ENCODE assay signal across 9 mouse cellular contexts in the genomic region with DNA sequence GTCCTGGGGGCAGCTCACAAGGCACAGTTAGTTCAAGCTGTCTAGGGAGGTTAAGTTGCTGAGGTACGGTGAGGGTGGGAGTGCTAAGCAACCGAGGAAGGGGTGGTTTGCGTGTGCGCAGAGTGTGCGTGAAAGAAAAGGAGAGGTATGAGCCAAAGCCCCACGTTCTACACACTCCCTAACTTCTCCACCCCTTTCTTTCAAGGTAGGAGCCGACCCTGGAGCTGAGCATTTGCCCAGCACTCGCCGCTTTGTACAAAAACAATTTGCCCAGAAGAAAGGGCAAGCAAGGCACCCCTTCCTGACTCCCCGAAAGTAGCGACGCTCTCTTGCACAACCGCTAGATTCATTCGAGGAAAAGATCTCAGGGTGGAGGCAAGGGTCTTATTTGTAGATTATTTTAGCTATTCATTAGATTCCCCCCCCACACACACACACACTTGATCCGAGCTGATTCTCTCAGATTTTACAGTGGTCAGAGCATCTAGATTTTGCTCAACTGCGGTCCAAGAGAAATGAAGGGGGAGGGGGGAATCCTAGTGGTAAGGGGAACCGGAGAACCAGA. TPM values are rescaled to one million over a fixed set of nuclear protein-coding genes. Genes with fewer than 3 reads are reported as not detected.
DNase-seq lines count a peak whose midpoint lies in the region; ATAC-seq and TF ChIP-seq lines count a peak whose summit lies in the region.
"Had no signal": no experiment of that assay in that cellular context is flagged by ENCODE, and none has a peak within 500 bp of the region (broad histone marks: within the 10 kb centered on the region; RNA-seq: fewer than 3 reads in every experiment).

No protein-coding gene starts in this region.

- peaks cover 17% of the 10 kb centered on the region; the same call in 1 of the 2 replicates for H3K27me3 ChIP-seq in lung, embryonic 14.5 days (ENCODE audit: insufficient read depth, low read length)
- peaks cover 75% of the 10 kb centered on the region for H3K27me3 ChIP-seq in forebrain, embryonic 12.5 days
- peaks cover 77% of the 10 kb centered on the region for H3K27me3 ChIP-seq in hindbrain, embryonic 15.5 days
- peaks cover 78% of the 10 kb centered on the region for H3K27me3 ChIP-seq in neural tube, embryonic 13.5 days

- H3K36me3 ChIP-seq in lung, embryonic 14.5 days (ENCODE audit: insufficient read depth), result no peaks in the 10 kb centered on the region
- no peaks in the 10 kb centered on the region for H3K36me3 ChIP-seq in forebrain, embryonic 12.5 days (replicated peaks)
- H3K36me3 ChIP-seq in hindbrain, embryonic 15.5 days, result no peaks in the 10 kb centered on the region
- no peaks in the 10 kb centered on the region for H3K36me3 ChIP-seq in neural tube, embryonic 13.5 days

- no peak overlapping the region for H3K27ac ChIP-seq in lung, embryonic 14.5 days (ENCODE audit: low read depth)
- no peak overlapping the region for H3K27ac ChIP-seq in forebrain, embryonic 12.5 days
- H3K27ac ChIP-seq in hindbrain, embryonic 15.5 days (replicated peaks), result no peak overlapping the region
- no peak overlapping the region for H3K27ac ChIP-seq in neural tube, embryonic 13.5 days (replicated peaks)

- H3K4me1 ChIP-seq in lung, embryonic 14.5 days (ENCODE audit: insufficient read depth), result peaks cover 6% of the 10 kb centered on the region
- H3K4me1 ChIP-seq in forebrain, embryonic 12.5 days, result peaks cover 54% of the 10 kb centered on the region
- H3K4me1 ChIP-seq in hindbrain, embryonic 15.5 days (replicated peaks), result peaks cover 51% of the 10 kb centered on the region
- peaks cover 60% of the 10 kb centered on the region for H3K4me1 ChIP-seq in neural tube, embryonic 13.5 days (replicated peaks)

- H3K4me3 ChIP-seq in lung, embryonic 14.5 days (ENCODE audit: low read depth, low read length), result peak overlapping the region; percentile 32
- H3K4me3 ChIP-seq in forebrain, embryonic 12.5 days (replicated peaks), result peak overlapping the region; percentile 31; the same call in 1 of the 2 replicates
- H3K4me3 ChIP-seq in hindbrain, embryonic 15.5 days, result 0 out of 2 replicates have a peak overlapping the region, but pooled peaks have one; percentile 3
- peak overlapping the region; percentile 24 for H3K4me3 ChIP-seq in neural tube, embryonic 13.5 days

- no peaks in the 10 kb centered on the region for H3K9me3 ChIP-seq in lung, embryonic 14.5 days (ENCODE audit: low read depth, low read length)
- H3K9me3 ChIP-seq in forebrain, embryonic 12.5 days, result no peaks in the 10 kb centered on the region
- H3K9me3 ChIP-seq in hindbrain, embryonic 15.5 days, result no peaks in the 10 kb centered on the region
- H3K9me3 ChIP-seq in neural tube, embryonic 13.5 days, result no peaks in the 10 kb centered on the region

- no peak overlapping the region; the same call in 1 of the 2 replicates for H3K9ac ChIP-seq in lung, embryonic 14.5 days
- H3K9ac ChIP-seq in forebrain, embryonic 12.5 days, result no peak overlapping the region
- H3K9ac ChIP-seq in hindbrain, embryonic 15.5 days, result no peak overlapping the region
- H3K9ac ChIP-seq in neural tube, embryonic 13.5 days, result no peak overlapping the region

- ATAC-seq in lung, embryonic 14.5 days (ENCODE audit: insufficient read depth), result no peak
- no peak for ATAC-seq in forebrain, embryonic 12.5 days (ENCODE audit: low FRiP score)
- ATAC-seq in hindbrain, embryonic 15.5 days (ENCODE audit: low FRiP score, low read depth), result no peak
- ATAC-seq in neural tube, embryonic 13.5 days (ENCODE audit: low read depth), result no peak

- H3K4me2 ChIP-seq in lung, embryonic 14.5 days, result peak overlapping the region; percentile 87
- peak overlapping the region; percentile 60 for H3K4me2 ChIP-seq in forebrain, embryonic 12.5 days
- peak overlapping the region; percentile 25; the same call in 1 of the 2 replicates for H3K4me2 ChIP-seq in hindbrain, embryonic 15.5 days
- peak overlapping the region; percentile 66 for H3K4me2 ChIP-seq in neural tube, embryonic 13.5 days

- TF ChIP-seq CTCF in lung, embryonic 14.5 days (IDR thresholded peaks at IDR 0.05; ENCODE audit: low read depth), result no peak

- 8% methylated on average over 17 of the region's 17 CpGs for WGBS in lung, embryonic 14.5 days
- WGBS in forebrain, embryonic 12.5 days, result 2% methylated on average over 17 of the region's 17 CpGs
- WGBS in hindbrain, embryonic 15.5 days, result 6% methylated on average over 17 of the region's 17 CpGs
- WGBS in neural tube, embryonic 13.5 days, result 1% methylated on average over 17 of the region's 17 CpGs

- DNase-seq in lung, embryonic 14.5 days, result no peak
- DNase-seq in lung, postnatal 4 days, result no peak
- DNase-seq in adrenal gland, postnatal 36 days, result no peak
- DNase-seq in spleen, postnatal 14 days (ENCODE audit: low spot score in 2 of 2), result no peak
- DNase-seq: lung, postnatal 14 days; right cerebral cortex, adult 18-20 months had no signal

RNA-seq across cellular contexts. Expression of a gene that starts 1.0 kb away (rescaled TPM):
- 4.3 and 4.7 TPM in 2 replicates for polyA plus RNA-seq in lung, embryonic 14.5 days (2014; fragmentation: Nextera tagmentation; extraction: Ambion mirVana)
- polyA plus RNA-seq in forebrain, embryonic 12.5 days (2016; fragmentation: Nextera tagmentation; extraction: Ambion mirVana), result 2.8 and 3.2 TPM in 2 replicates
- polyA plus RNA-seq in hindbrain, embryonic 15.5 days (2015; fragmentation: Nextera tagmentation; extraction: Ambion mirVana), result 3.8 TPM in 2 replicates
- polyA plus RNA-seq in neural tube, embryonic 13.5 days (2015; fragmentation: Nextera tagmentation; extraction: Ambion mirVana), result 8.3 and 9.9 TPM in 2 replicates
- total RNA-seq in adrenal gland, postnatal 36 days (2021), result 1 to 10 TPM; 2.0 to 2.2 TPM

Comparison
In these comparisons a context has a peak if more than half of its experiments do, and no peak if none do; other contexts are left out.
1. H3K4me2 ChIP-seq: peak in every context shown above with its lines; median percentile 87 in lung, embryonic 14.5 days; 66 in neural tube, embryonic 13.5 days; 60 in forebrain, embryonic 12.5 days; 25 in hindbrain, embryonic 15.5 days.